Mouse (Mus musculus) stomach, postnatal 0 days (tissue): ENCODE data around the gene Krtap13-1.

Experiments used
- CTCF ChIP-seq: IDR thresholded peaks from 2 replicates; pipeline ENCODE4 v1.5.1; 2016; ENCODE audit warnings: antibody characterized with exemption, low read depth, mild to moderate bottlenecking, moderate library complexity
- EP300 ChIP-seq: optimal IDR thresholded peaks from 2 replicates; pipeline ENCODE3; 2016; ENCODE audit warnings: antibody characterized with exemption

- TF ChIP-seq CTCF (no peak), EP300 (no peak)
These were observed 8.6 kb upstream of the Krtap13-1 start for GRCm38 (mm10) chr16:88720031-88720430.
